ENCODE assay signal across 8 mouse cellular contexts in genomic region chr5:92042377-92043348, GRCm38 (mm10). TPM values are rescaled to one million over a fixed set of nuclear protein-coding genes. Genes with fewer than 3 reads are reported as not detected.
DNase-seq lines count a peak whose midpoint lies in the region; ATAC-seq and TF ChIP-seq lines count a peak whose summit lies in the region.

No protein-coding gene starts in this region.

- WGBS in embryonic facial prominence, embryonic 13.5 days = under 1% methylated on average over 68 of the region's 68 CpGs
- under 1% methylated on average over 68 of the region's 68 CpGs for WGBS in kidney, adult 2 months
- WGBS in limb, embryonic 12.5 days = under 1% methylated on average over 68 of the region's 68 CpGs
- under 1% methylated on average over 68 of the region's 68 CpGs for WGBS in midbrain, embryonic 15.5 days
- WGBS in spleen, adult 2 months = under 1% methylated on average over 68 of the region's 68 CpGs

- peak; percentile 96 for DNase-seq in 3134 (ENCODE audit: extremely low read depth, insufficient read length, low spot score)
- DNase-seq in adrenal gland, postnatal 36 days = peak; percentile 94 to 95
- peak; percentile 95 for DNase-seq in heart, adult 18-20 months
- peak; percentile 98 for DNase-seq in kidney, adult 2 months
- peak; percentile 85 to 94 for DNase-seq in spleen, adult 2 months (ENCODE audit: low read depth in 1 of 2, low spot score in 2 of 2)

- H3K9ac ChIP-seq in embryonic facial prominence, embryonic 13.5 days = peak overlapping the region; percentile 66
- peak overlapping the region; percentile 58 for H3K9ac ChIP-seq in limb, embryonic 12.5 days (replicated peaks)
- H3K9ac ChIP-seq in midbrain, embryonic 15.5 days = peak overlapping the region; percentile 43

- peaks cover 7% of the 10 kb centered on the region; the same call in 1 of the 2 replicates for H3K4me1 ChIP-seq in embryonic facial prominence, embryonic 13.5 days
- H3K4me1 ChIP-seq in kidney, adult 2 months (ENCODE audit: control insufficient read depth, insufficient read depth, low read length) = peaks cover 3% of the 10 kb centered on the region; the same call in 1 of the 2 replicates
- H3K4me1 ChIP-seq in limb, embryonic 12.5 days (replicated peaks) = peaks cover 7% of the 10 kb centered on the region; the same call in 1 of the 2 replicates
- H3K4me1 ChIP-seq in midbrain, embryonic 15.5 days = no peaks in the 10 kb centered on the region; the same call in 1 of the 2 replicates
- no peaks in the 10 kb centered on the region for H3K4me1 ChIP-seq in spleen, adult 2 months (ENCODE audit: control insufficient read depth, insufficient read depth, insufficient read length)

- H3K27ac ChIP-seq in embryonic facial prominence, embryonic 13.5 days = 0 out of 2 replicates have a peak overlapping the region, but pooled peaks have one; percentile 23
- peak overlapping the region; percentile 87 for H3K27ac ChIP-seq in kidney, adult 2 months (ENCODE audit: insufficient read depth, low read depth, low read length)
- no peak overlapping the region for H3K27ac ChIP-seq in limb, embryonic 12.5 days
- peak overlapping the region; percentile 72 for H3K27ac ChIP-seq in midbrain, embryonic 15.5 days
- peak overlapping the region; percentile 64; the same call in 1 of the 2 replicates for H3K27ac ChIP-seq in spleen, adult 2 months (ENCODE audit: insufficient read depth, low read length)

- H3K9me3 ChIP-seq in embryonic facial prominence, embryonic 13.5 days = no peaks in the 10 kb centered on the region
- H3K9me3 ChIP-seq in limb, embryonic 12.5 days = no peaks in the 10 kb centered on the region
- no peaks in the 10 kb centered on the region for H3K9me3 ChIP-seq in midbrain, embryonic 15.5 days

- H3K27me3 ChIP-seq in embryonic facial prominence, embryonic 13.5 days = peaks cover 22% of the 10 kb centered on the region
- no peaks in the 10 kb centered on the region for H3K27me3 ChIP-seq in kidney, adult 2 months (replicated peaks; ENCODE audit: control insufficient read depth, insufficient read depth, low read length)
- peaks cover 19% of the 10 kb centered on the region for H3K27me3 ChIP-seq in limb, embryonic 12.5 days
- H3K27me3 ChIP-seq in midbrain, embryonic 15.5 days (replicated peaks) = peaks cover 4% of the 10 kb centered on the region; the same call in 1 of the 2 replicates
- H3K27me3 ChIP-seq in spleen, adult 2 months (ENCODE audit: control insufficient read depth, insufficient read depth, low read length) = no peaks in the 10 kb centered on the region

- H3K36me3 ChIP-seq in embryonic facial prominence, embryonic 13.5 days = no peaks in the 10 kb centered on the region
- no peaks in the 10 kb centered on the region for H3K36me3 ChIP-seq in kidney, adult 2 months (ENCODE audit: control insufficient read depth, insufficient read depth, low read length)
- H3K36me3 ChIP-seq in limb, embryonic 12.5 days = no peaks in the 10 kb centered on the region
- H3K36me3 ChIP-seq in midbrain, embryonic 15.5 days (replicated peaks) = no peaks in the 10 kb centered on the region
- H3K36me3 ChIP-seq in spleen, adult 2 months (ENCODE audit: control insufficient read depth, insufficient read depth, low read length) = no peaks in the 10 kb centered on the region

- H3K4me2 ChIP-seq in embryonic facial prominence, embryonic 13.5 days = peak overlapping the region; percentile 92
- peak overlapping the region; percentile 97 for H3K4me2 ChIP-seq in limb, embryonic 12.5 days
- peak overlapping the region; percentile 91 for H3K4me2 ChIP-seq in midbrain, embryonic 15.5 days

- no peak for TF ChIP-seq CTCF in kidney, adult 2 months (conservative IDR thresholded peaks at IDR 0.05; ENCODE audit: insufficient read depth, insufficient read length, low read depth, low read length)
- TF ChIP-seq CTCF in spleen, adult 2 months (IDR thresholded peaks at IDR 0.05; ENCODE audit: extremely low read depth, insufficient read depth, insufficient read length, insufficient replicate concordance) = no peak

- no peak for TF ChIP-seq POLR2A in kidney, adult 2 months (IDR thresholded peaks at IDR 0.05; ENCODE audit: low read depth, low read length)
- no peak for TF ChIP-seq POLR2A in spleen, adult 2 months (IDR thresholded peaks at IDR 0.05; ENCODE audit: low read depth, low read length)

- H3K4me3 ChIP-seq in embryonic facial prominence, embryonic 13.5 days = peak overlapping the region; percentile 66
- peak overlapping the region; percentile 82 for H3K4me3 ChIP-seq in kidney, adult 2 months (ENCODE audit: insufficient read depth, low read depth, low read length)
- peak overlapping the region; percentile 76 for H3K4me3 ChIP-seq in limb, embryonic 12.5 days (replicated peaks)
- peak overlapping the region; percentile 80 for H3K4me3 ChIP-seq in midbrain, embryonic 15.5 days
- H3K4me3 ChIP-seq in spleen, adult 2 months (ENCODE audit: extremely low read depth, insufficient read depth, insufficient read length) = peak overlapping the region; percentile 84

- peak; percentile 95 for ATAC-seq in embryonic facial prominence, embryonic 13.5 days (ENCODE audit: insufficient number of reproducible peaks, insufficient read depth, low FRiP score, low TSS enrichment, low read depth)
- peak; percentile 98 for ATAC-seq in limb, embryonic 12.5 days (ENCODE audit: insufficient number of reproducible peaks, insufficient read depth, low FRiP score, low TSS enrichment, low read depth)
- peak; percentile 99 for ATAC-seq in midbrain, embryonic 15.5 days (replicated peaks)

RNA-seq across cellular contexts. Expression of gene Cdkl2, which starts 1.0 kb away (rescaled TPM):
- 1 to 10 TPM; 4.9 to 6.5 TPM for total RNA-seq in adrenal gland, postnatal 36 days (2021)
- 1.3 and 1.4 TPM in 2 replicates for polyA plus RNA-seq in embryonic facial prominence, embryonic 13.5 days (2015; fragmentation: Nextera tagmentation; extraction: Ambion mirVana)
- 1 to 10 TPM; 4.6 to 5.5 TPM for total RNA-seq in heart, adult 18-20 months (2021)
- polyA plus RNA-seq in kidney, adult 2 months (2012; rRNA removed) = 2.3 and 2.8 TPM in 2 replicates
- 0.29 and 0.36 TPM in 2 replicates for polyA plus RNA-seq in limb, embryonic 12.5 days (2016; fragmentation: Nextera tagmentation; extraction: Ambion mirVana)
- 9.8 and 10.5 TPM in 2 replicates for polyA plus RNA-seq in midbrain, embryonic 15.5 days (2015; fragmentation: Nextera tagmentation; extraction: Ambion mirVana)
- polyA plus RNA-seq in spleen, adult 2 months (2012; rRNA removed) = 0.09 and 0.22 TPM in 2 replicates

RNA-seq across cellular contexts. Expression of gene G3bp2, which starts 40.9 kb away (rescaled TPM):
- total RNA-seq in adrenal gland, postnatal 36 days (2021) = 100 to 1,000 TPM; 139 to 142 TPM
- polyA plus RNA-seq in embryonic facial prominence, embryonic 13.5 days (2015; fragmentation: Nextera tagmentation; extraction: Ambion mirVana) = 202 and 213 TPM in 2 replicates
- 10 to 100 TPM; 59.4 to 66.1 TPM for total RNA-seq in heart, adult 18-20 months (2021)
- polyA plus RNA-seq in kidney, adult 2 months (2012; rRNA removed) = 15.1 and 20.6 TPM in 2 replicates
- polyA plus RNA-seq in limb, embryonic 12.5 days (2016; fragmentation: Nextera tagmentation; extraction: Ambion mirVana) = 209 and 226 TPM in 2 replicates
- polyA plus RNA-seq in midbrain, embryonic 15.5 days (2015; fragmentation: Nextera tagmentation; extraction: Ambion mirVana) = 330 and 368 TPM in 2 replicates
- polyA plus RNA-seq in spleen, adult 2 months (2012; rRNA removed) = 9.1 and 10.1 TPM in 2 replicates

RNA-seq across cellular contexts. Expression of gene Odaph, which starts 55.4 kb away (rescaled TPM):
- total RNA-seq in adrenal gland, postnatal 36 days (2021) = not detected
- not detected in 2 replicates for polyA plus RNA-seq in embryonic facial prominence, embryonic 13.5 days (2015; fragmentation: Nextera tagmentation; extraction: Ambion mirVana)
- not detected for total RNA-seq in heart, adult 18-20 months (2021)
- 0.11 TPM in 1 of 2 replicates, not detected in the other for polyA plus RNA-seq in kidney, adult 2 months (2012; rRNA removed)
- polyA plus RNA-seq in limb, embryonic 12.5 days (2016; fragmentation: Nextera tagmentation; extraction: Ambion mirVana) = not detected in 2 replicates
- polyA plus RNA-seq in midbrain, embryonic 15.5 days (2015; fragmentation: Nextera tagmentation; extraction: Ambion mirVana) = not detected in 2 replicates
- 0.22 and 0.27 TPM in 2 replicates for polyA plus RNA-seq in spleen, adult 2 months (2012; rRNA removed)
